Mouse (Mus musculus): ENCODE results near the gene Dusp16.

DNA sequence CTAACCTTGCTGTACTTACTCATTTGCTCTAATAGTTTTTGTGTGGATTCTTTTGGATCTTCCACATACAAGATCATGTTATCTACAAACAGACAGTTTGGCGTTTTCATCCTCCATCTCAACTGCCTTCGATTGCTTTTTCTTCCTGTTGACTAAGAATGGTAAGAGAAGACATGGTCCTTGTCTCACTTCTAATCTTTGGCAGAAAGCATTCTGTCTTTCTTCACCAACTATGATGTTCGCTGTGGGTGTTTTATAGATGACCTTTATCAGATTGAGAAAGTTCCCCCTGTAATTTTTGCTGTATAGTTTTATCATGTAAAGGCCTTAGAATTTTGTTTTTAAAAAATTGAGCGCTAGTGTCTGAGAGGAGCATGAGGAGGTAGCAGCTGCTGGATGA, 45.7 kb upstream of the Dusp16 start:
- no peak for TF ChIP-seq POLR2A (IDR thresholded peaks at IDR 0.05; ENCODE audit: low read depth, low read length)
- no peak for TF ChIP-seq CTCF (conservative IDR thresholded peaks at IDR 0.05; ENCODE audit: insufficient read depth, insufficient read length, low read depth, low read length)
